Mouse (Mus musculus) liver, embryonic 11.5 days (tissue): Measurements from ENCODE around the gene Copg1. TPM values are rescaled to one million over a fixed set of nuclear protein-coding genes. Genes with fewer than 3 reads are reported as not detected.

Experiments used
- ATAC-seq: fragments of 200-750 bp; cut with Nextera tagmentation; replicated peaks from 2 replicates; pipeline ENCODE4 v1.8.0; 2017; ENCODE audit warnings: moderate number of reproducible peaks, mild to moderate bottlenecking, moderate TSS enrichment, moderate library complexity; ENCODE audit not compliant: low FRiP score
- DNase-seq: peaks from one replicate; pipeline ENCODE4 v3.0.0-alpha.2; 2017; ENCODE audit warnings: low spot score
- H3K27ac ChIP-seq: fragments of 300-500 bp; sonication (generic); 2 replicates; pipeline ENCODE4 v1.5.1; 2014; ENCODE audit warnings: mild to moderate bottlenecking, low read depth, low read length, control low read depth
- H3K27me3 ChIP-seq: fragments of 300-500 bp; sonication (generic); replicated peaks from 2 replicates; pipeline ENCODE4 v1.6.1; 2014; ENCODE audit warnings: low read length, mixed read lengths; ENCODE audit not compliant: control insufficient read depth, insufficient read depth
- H3K36me3 ChIP-seq: fragments of 300-500 bp; sonication (generic); 2 replicates; pipeline ENCODE4 v1.6.1; 2014; ENCODE audit warnings: mild to moderate bottlenecking, low read length, moderate library complexity, mixed read lengths; ENCODE audit not compliant: control insufficient read depth, insufficient read depth
- H3K4me1 ChIP-seq: fragments of 300-500 bp; sonication (generic); replicated peaks from 2 replicates; pipeline ENCODE4 v1.6.1; 2014; ENCODE audit warnings: low read length, mixed read lengths; ENCODE audit not compliant: control insufficient read depth, insufficient read depth
- H3K4me2 ChIP-seq: fragments of 300-500 bp; sonication (generic); 2 replicates; pipeline ENCODE4 v1.6.1; 2014; ENCODE audit warnings: mild to moderate bottlenecking, control low read depth, moderate library complexity
- H3K4me3 ChIP-seq: fragments of 300-500 bp; sonication (generic); 2 replicates; pipeline ENCODE4 v1.5.1; 2014; ENCODE audit warnings: low read depth, low read length, control low read depth
- H3K9ac ChIP-seq: fragments of 300-500 bp; sonication (generic); 2 replicates; pipeline ENCODE4 v1.6.1; 2014; ENCODE audit warnings: low read depth, low read length, control low read depth
- H3K9me3 ChIP-seq: fragments of 300-500 bp; sonication (generic); 2 replicates; pipeline ENCODE4 v1.6.1; 2016; ENCODE audit warnings: low read length, inconsistent platforms, mixed read lengths; ENCODE audit not compliant: control insufficient read depth
- WGBS: fragments of 180-500 bp; shearing (Covaris S2); extraction: QIAGEN DNeasy Blood & Tissue Kit; methylation state at CpG from one replicate; pipeline ENCODE4 v1.1.7; 2014; 5-methylcytosine and 5-hydroxymethylcytosine counted together
- polyA plus RNA-seq: library from polyadenylated mRNA; unstranded; fragments of >200 nt; fragmentation: Nextera tagmentation; extraction: Ambion mirVana; gene quantifications from 2 replicates; pipeline ENCODE4 v1.2.1, GENCODE M21; 2014

Gene Copg1
- polyA plus RNA-seq, 1 experiment from 2014 or later = 116 TPM

DNA sequence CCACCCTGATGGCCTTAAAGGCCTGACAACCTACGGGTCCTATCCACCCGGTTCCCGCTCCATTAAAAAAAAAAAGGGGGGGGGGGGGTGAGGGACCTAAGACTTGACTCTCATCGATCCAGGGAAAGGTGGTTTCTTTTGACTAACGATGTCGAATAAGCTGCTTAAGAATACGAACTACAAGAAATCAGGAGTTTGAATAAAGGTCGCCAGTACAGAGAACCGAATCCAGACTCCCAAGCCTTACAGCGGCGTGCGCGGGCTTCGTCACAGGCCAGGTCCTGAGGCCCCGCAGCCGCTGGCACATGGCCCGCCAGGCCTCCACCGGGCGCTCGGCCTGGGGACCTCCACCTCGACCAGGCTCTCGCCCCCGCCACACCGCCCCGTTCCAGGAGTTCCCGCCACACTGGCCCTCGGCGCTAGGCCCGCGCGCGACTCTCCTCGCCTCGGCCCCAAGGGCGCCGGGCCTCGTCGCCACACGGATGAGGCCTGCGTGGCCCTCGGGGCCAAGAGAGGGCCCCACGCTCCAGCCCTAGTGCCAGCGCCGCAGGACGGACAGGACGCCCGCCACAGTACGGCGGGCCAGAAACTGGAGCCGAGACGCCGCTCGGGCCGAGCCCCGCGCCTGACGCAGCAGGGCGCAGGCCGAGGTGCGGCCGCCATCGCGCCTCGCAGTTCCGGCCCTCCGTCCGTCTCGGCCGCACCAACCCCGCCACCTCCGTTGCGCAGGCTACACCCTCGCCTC is 37.3 kb upstream of the Copg1 start:
- ATAC-seq = peak; percentile 56
- Histone ChIP-seq H3K9ac (peak overlapping the region; percentile 100), H3K27ac (peak overlapping the region; percentile 95), H3K36me3 (peaks cover 18% of the 10 kb centered on the region), H3K27me3 (no peaks in the 10 kb centered on the region), H3K9me3 (no peaks in the 10 kb centered on the region), H3K4me2 (peak overlapping the region; percentile 91), H3K4me3 (peak overlapping the region; percentile 99), H3K4me1 (peaks cover 17% of the 10 kb centered on the region)
- under 1% methylated on average over 70 of the region's 73 CpGs for WGBS
- DNase-seq = peak; percentile 76

DNA sequence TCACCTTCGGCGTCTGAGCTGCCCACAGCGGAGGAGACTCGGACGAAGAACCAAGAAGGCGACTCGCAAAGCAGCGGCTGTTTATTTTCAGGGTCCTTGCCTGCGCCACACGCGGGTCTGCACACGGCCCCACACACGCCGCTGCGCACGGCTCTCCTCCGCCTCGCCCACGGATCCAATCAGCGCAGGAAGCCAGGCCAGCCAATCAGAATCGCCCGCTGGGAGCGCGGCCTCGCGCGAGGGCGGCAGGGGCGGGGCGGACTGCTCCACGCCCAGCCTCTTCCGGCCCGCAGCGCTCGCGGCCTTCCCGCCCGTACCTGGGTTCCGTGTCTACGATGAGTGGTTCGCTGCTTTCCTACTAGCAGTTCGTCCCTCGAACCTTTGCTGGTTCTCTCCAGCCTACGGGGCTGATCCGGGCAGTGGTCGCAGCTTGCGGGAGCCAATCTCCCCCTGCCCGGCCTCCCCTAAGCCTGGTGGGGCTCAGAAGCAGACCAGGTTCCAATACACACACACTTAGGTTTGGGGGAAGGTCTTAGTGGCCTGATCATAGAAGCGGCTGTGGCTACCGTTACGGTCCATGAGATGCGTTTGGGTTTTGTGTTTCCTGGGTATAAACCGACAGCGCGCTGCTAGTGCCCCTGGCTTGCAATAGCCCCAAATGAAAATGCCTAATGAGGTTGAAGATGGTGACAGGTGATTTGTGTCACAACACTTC is 36.6 kb upstream of the Copg1 start, which contains the start of gene Cnbp:
Cnbp (minus strand) TSS at position 207 of the 715 bp plus-strand sequence.
- Histone ChIP-seq H3K27ac (peak within 1 kb of the TSS; percentile 95), H3K4me1 (peaks cover 17% of the 10 kb centered on the region), H3K4me2 (peak within 1 kb of the TSS; percentile 91), H3K9ac (peak within 1 kb of the TSS; percentile 100), H3K4me3 (peak within 1 kb of the TSS; percentile 99), H3K36me3 (peaks cover 14% of the 10 kb centered on the region), H3K9me3 (no peaks in the 10 kb centered on the region), H3K27me3 (no peaks in the 10 kb centered on the region)
- peak; percentile 95 for ATAC-seq
- WGBS = under 1% methylated on average over 55 of the region's 55 CpGs
- DNase-seq = peak; percentile 95

DNA sequence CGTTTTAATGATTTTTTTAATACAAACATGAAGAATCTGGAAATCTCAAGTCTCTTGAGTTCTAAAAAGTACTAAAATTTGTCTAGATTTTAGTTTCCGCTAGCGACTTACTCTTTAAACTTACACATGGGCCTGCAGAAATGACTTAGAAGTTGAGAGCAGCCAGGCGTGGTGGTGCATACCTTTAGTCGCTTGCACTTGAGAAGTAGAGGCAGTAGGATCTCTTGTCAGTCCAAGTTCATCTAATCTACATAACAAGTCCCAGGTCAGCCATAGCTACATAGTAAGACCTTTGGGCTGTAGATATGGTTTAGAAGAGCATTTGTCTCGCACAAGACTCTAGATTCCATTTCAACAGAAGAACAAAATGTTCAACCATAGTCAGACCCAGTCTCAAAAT is 35.7 kb upstream of the Copg1 start:
- H3K4me1 ChIP-seq = peaks cover 16% of the 10 kb centered on the region
- H3K27ac ChIP-seq = peak overlapping the region; percentile 19; the same call in 1 of the 2 replicates
- H3K9ac ChIP-seq = no peak overlapping the region
- H3K4me2 ChIP-seq = peak overlapping the region; percentile 91
- no peak for ATAC-seq
- no peaks in the 10 kb centered on the region for H3K9me3 ChIP-seq
- no peak for DNase-seq
- 76% methylated on average over 6 of the region's 6 CpGs for WGBS
- peaks cover 14% of the 10 kb centered on the region for H3K36me3 ChIP-seq
- H3K4me3 ChIP-seq = peak overlapping the region; percentile 99; the same call in 1 of the 2 replicates
- H3K27me3 ChIP-seq = no peaks in the 10 kb centered on the region

DNA sequence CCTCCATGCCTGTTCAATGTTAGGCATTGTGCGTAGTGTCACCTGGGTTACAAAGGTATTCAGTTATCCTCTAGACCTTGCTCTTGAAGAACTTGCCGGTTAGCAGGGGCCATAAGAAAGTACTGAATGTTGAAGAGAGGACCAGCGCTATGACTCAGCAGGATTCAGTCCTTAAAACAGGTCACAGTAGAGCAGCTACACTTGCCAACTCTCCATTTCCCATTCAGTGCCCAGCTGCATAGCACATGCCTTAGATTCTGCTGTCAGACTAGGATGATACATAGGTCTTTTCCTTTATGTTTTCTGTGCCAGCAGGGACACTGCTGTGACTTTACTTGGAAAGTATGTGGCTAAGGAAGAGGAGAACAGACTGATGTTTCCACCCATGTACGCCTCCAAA is 34.2 kb upstream of the Copg1 start:
- Histone ChIP-seq H3K4me3 (no peak overlapping the region), H3K4me1 (peaks cover 2% of the 10 kb centered on the region), H3K36me3 (0 out of 2 replicates have a peak, but pooled peaks cover 2% of the 10 kb centered on the region), H3K9ac (no peak overlapping the region), H3K27ac (no peak overlapping the region), H3K27me3 (no peaks in the 10 kb centered on the region), H3K9me3 (no peaks in the 10 kb centered on the region), H3K4me2 (no peak overlapping the region)
- ATAC-seq (no peak), DNase-seq (no peak)
- 82% methylated on average over 4 of the region's 4 CpGs for WGBS

DNA sequence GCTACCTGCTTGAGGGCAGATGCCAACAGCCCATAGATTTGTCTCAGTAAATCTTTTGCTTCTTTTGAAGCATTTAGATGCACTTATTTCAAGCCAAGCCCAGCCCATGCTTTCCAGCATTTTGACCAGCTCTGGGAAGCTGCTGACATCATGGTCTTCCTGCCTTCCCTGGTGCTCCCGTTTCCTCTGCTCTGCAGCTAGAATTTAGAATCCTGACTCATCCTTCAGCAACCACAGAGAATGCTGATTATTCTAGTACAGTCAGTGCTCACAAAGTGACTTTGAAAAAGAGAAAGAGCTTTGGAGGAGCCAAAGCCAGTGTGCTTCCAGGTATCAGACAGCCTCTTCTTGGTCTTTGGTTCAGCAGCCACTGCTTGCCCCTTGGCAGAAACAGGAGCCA is 30.5 kb upstream of the Copg1 start:
- H3K4me2 ChIP-seq = no peak overlapping the region
- WGBS = 46% methylated on average over 1 of the region's 1 CpGs
- ATAC-seq = no peak
- H3K9ac ChIP-seq = no peak overlapping the region
- no peaks in the 10 kb centered on the region for H3K4me1 ChIP-seq
- no peaks in the 10 kb centered on the region for H3K36me3 ChIP-seq
- H3K9me3 ChIP-seq = no peaks in the 10 kb centered on the region
- no peak for DNase-seq
- H3K27ac ChIP-seq = no peak overlapping the region
- no peaks in the 10 kb centered on the region for H3K27me3 ChIP-seq
- H3K4me3 ChIP-seq = no peak overlapping the region

DNA sequence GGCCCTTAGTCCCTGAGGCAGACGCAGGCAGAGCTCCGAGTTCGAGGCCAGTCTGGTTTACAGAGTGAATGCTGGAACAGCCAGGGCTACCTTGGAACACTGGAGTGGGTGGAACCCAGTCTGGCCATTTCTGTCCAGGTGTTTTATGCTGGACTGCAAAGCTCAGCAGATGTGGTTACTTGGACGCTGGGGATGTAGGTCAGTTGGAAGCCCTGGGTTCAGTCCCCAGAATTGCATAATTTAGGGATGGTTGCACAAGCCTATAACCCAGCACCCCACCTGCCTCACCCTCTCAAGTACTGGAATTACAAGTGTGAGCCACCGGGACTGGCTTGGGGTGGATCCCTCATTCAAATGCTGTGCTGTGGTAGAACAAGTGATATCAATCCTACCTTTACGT is 21.4 kb upstream of the Copg1 start:
- Histone ChIP-seq H3K27ac (no peak overlapping the region), H3K36me3 (no peaks in the 10 kb centered on the region), H3K4me1 (peaks cover 22% of the 10 kb centered on the region), H3K27me3 (no peaks in the 10 kb centered on the region), H3K4me2 (no peak overlapping the region), H3K9ac (no peak overlapping the region), H3K4me3 (no peak overlapping the region), H3K9me3 (no peaks in the 10 kb centered on the region)
- 76% methylated on average over 6 of the region's 6 CpGs for WGBS
- no peak for ATAC-seq
- DNase-seq = no peak

DNA sequence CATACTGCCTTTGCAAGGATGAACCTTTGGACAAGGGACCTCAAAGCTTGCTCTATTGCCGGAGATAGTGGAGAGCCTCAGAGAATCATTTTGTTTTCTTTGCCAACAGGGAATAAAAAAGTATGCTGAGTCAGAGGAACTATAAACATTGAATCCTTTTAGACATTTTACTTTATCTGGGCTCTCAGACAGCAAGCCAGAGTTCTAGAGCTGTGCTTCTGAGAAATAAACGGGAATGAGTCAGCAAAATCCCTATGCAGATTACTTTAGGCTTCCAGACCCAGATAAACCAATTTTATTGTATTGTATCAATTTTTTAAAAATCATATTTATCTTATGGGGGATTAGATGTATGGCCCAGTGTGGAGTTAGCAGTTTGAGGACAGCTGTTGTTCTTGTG is 20.4 kb upstream of the Copg1 start:
- H3K27me3 ChIP-seq = no peaks in the 10 kb centered on the region
- 0 out of 2 replicates have a peak overlapping the region, but pooled peaks have one; percentile 4 for H3K4me2 ChIP-seq
- 52% methylated on average over 2 of the region's 2 CpGs for WGBS
- H3K4me1 ChIP-seq = peaks cover 22% of the 10 kb centered on the region
- ATAC-seq (0 out of 2 replicates have a peak, but pooled peaks have one; percentile 54), DNase-seq (no peak)
- H3K36me3 ChIP-seq = no peaks in the 10 kb centered on the region
- no peak overlapping the region for H3K4me3 ChIP-seq
- no peak overlapping the region for H3K27ac ChIP-seq
- H3K9me3 ChIP-seq = no peaks in the 10 kb centered on the region
- H3K9ac ChIP-seq = no peak overlapping the region

DNA sequence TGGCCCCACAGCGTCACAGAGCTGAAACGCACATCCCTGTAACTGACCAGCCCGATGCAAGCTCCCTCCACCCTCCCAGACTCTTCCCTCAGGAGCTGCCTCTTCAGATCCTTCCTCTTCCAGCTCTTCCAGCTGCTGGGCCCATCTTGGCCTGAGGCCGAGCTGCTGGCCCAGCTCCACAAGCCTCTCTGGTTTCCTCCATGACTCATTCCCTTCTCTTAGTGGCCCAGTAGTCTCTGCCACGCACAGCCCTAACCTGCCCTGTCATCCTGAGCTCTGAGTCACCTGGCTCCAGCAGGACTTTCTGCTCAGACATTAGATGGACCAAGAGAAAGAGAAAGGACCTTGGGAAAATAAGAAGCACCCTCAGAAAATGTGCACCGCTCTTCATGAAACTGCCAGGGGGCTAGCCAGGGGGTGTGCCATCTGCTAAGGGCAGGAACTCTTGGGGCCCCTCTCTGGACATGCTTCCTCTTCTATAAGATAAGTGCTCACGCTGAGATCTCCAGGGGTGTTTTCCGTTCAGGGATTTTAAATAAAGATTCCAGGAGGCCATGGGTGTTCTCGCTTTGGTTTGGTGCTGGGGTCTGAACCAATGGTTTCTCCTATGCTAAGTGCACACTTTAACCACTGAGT is 18.6 kb upstream of the Copg1 start:
- peak overlapping the region; percentile 37 for H3K4me2 ChIP-seq
- DNase-seq (no peak), ATAC-seq (0 out of 2 replicates have a peak, but pooled peaks have one; percentile 26)
- H3K4me3 ChIP-seq = no peak overlapping the region
- peak overlapping the region; percentile 50; the same call in 1 of the 2 replicates for H3K27ac ChIP-seq
- H3K9ac ChIP-seq = no peak overlapping the region
- no peaks in the 10 kb centered on the region for H3K27me3 ChIP-seq
- H3K36me3 ChIP-seq = no peaks in the 10 kb centered on the region
- H3K9me3 ChIP-seq = no peaks in the 10 kb centered on the region
- H3K4me1 ChIP-seq = peaks cover 22% of the 10 kb centered on the region
- WGBS = 54% methylated on average over 9 of the region's 9 CpGs
